Mouse (Mus musculus) myocyte (in vitro differentiated cells): Measurements from ENCODE around the gene Tiam2.

Experiments used
- E2F4 ChIP-seq: IDR thresholded peaks from one replicate; pipeline ENCODE4 v1.6.1; 2011; ENCODE audit warnings: mild to moderate bottlenecking, control low read depth, moderate library complexity; ENCODE audit not compliant: insufficient read depth
- MAX ChIP-seq: IDR thresholded peaks from one replicate; pipeline ENCODE4 v1.6.1; 2011; ENCODE audit warnings: low read depth, mild to moderate bottlenecking, control low read depth
- POLR2A ChIP-seq: IDR thresholded peaks from one replicate; pipeline ENCODE4 v1.6.1; 2011; ENCODE audit warnings: low read depth, mild to moderate bottlenecking, control low read depth, moderate library complexity; ENCODE audit not compliant: insufficient read length
- SRF ChIP-seq: IDR thresholded peaks from one replicate; pipeline ENCODE4 v1.6.1; 2011; ENCODE audit warnings: low read depth; ENCODE audit not compliant: control insufficient read depth, insufficient read length
- USF1 ChIP-seq: IDR thresholded peaks from one replicate; pipeline ENCODE4 v1.6.1; 2011; ENCODE audit warnings: low read depth, mild to moderate bottlenecking, control low read depth, moderate library complexity

GRCm38 (mm10) chr17:3379753-3380588 is 53.6 kb downstream of the Tiam2 start:
- no peak for TF ChIP-seq POLR2A
- no peak for TF ChIP-seq E2F4
- no peak for TF ChIP-seq MAX
- TF ChIP-seq SRF, result no peak
- TF ChIP-seq USF1, result no peak
